Mouse (Mus musculus): ENCODE data around the gene Ralgapa2. TPM values are rescaled to one million over a fixed set of nuclear protein-coding genes. Genes with fewer than 3 reads are reported as not detected.

The Ralgapa2 gene
- total RNA-seq, 2 experiments from 2014 or later = 24.6 to 37.7 TPM

DNA sequence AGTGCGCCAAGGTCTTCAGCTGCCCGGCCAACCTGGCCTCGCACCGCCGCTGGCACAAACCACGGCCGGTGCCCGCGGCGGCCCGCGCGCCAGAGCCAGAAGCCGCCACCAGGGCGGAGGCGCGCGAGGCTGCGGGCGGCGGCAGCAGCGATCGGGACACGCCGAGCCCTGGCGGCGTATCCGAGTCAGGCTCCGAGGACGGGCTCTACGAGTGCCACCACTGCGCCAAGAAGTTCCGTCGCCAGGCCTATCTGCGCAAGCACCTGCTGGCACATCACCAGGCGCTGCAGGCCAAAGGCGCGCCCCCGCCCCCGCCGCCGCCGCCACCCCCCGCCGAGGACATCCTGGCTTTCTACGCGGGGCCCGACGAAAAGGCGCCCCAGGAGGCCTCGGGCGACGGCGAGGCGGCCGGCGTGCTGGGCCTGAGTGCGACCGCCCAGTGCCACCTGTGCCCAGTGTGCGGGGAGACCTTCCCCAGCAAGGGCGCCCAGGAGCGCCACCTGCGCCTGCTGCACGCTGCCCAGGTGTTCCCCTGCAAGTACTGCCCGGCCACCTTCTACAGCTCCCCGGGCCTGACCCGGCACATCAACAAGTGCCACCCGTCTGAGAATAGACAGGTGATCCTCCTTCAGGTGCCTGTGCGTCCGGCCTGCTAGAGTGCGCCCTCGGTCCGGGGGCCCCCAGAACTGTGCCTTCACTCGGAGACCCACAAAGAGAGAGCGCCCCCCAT lies 288.8 kb downstream of the Ralgapa2 start:
- DNase-seq (ENCODE audit: low spot score in 2 of 2) = peak in 1 of 2 experiments; percentile 11

DNA sequence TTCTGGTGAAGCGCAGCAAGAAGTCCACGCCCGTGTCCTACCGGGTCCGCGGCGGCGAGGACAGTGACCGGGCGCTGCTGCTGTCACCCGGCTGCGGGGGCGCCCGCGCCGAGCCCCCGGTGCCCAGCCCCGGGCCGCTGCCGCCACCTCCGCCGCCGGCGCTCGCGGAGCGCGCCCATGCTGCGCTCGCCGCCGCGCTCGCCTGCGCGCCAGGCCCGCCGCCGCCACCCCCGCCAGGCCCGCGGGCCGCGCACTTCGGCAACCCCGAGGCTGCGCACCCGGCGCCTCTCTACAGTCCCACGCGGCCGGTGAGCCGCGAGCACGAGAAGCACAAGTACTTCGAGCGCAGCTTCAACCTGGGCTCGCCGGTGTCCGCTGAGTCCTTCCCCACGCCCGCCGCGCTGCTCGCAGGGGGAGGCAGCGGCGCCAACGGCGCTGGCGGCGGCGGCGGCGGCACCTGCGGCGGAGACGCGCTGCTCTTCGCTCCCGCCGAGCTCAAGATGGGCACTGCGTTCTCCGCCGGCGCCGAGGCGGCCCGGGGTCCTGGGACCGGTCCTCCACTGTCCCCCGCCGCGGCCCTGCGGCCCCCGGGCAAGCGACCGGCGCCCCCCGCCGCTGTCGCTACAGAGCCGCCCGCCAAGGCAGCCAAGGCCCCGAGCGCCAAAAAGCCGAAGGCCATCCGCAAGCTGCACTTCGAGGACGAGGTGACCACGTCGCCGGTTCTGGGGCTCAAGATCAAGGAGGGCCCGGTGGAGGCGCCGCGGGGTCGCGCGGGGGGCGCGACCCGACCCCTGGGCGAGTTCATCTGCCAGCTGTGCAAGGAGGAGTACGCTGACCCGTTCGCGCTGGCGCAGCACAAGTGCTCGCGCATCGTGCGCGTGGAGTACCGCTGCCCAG lies 289.6 kb downstream of the Ralgapa2 start:
- peak in 1 of 2 experiments; percentile 17 for DNase-seq (ENCODE audit: low spot score in 2 of 2)

DNA sequence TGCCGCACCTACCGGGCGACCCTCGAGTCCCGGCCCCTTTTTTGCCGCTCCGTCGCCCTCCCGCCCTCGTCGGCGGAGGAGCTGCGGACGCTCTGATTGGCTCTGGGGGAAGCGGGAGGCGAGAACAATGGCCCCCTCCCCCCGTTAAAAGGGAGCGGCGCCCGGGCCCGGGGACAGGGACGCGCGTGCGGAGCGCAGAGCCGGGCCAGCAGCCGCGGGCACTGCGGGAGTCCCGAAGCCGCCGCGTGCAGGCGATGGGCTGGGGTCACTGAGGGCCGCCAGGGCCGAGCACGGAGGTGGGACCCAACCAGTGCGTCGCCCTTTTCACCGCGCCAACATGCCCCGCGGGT lies 290.2 kb downstream of the Ralgapa2 start:
- DNase-seq (ENCODE audit: low spot score in 2 of 2) = peak; percentile 22 to 34

DNA sequence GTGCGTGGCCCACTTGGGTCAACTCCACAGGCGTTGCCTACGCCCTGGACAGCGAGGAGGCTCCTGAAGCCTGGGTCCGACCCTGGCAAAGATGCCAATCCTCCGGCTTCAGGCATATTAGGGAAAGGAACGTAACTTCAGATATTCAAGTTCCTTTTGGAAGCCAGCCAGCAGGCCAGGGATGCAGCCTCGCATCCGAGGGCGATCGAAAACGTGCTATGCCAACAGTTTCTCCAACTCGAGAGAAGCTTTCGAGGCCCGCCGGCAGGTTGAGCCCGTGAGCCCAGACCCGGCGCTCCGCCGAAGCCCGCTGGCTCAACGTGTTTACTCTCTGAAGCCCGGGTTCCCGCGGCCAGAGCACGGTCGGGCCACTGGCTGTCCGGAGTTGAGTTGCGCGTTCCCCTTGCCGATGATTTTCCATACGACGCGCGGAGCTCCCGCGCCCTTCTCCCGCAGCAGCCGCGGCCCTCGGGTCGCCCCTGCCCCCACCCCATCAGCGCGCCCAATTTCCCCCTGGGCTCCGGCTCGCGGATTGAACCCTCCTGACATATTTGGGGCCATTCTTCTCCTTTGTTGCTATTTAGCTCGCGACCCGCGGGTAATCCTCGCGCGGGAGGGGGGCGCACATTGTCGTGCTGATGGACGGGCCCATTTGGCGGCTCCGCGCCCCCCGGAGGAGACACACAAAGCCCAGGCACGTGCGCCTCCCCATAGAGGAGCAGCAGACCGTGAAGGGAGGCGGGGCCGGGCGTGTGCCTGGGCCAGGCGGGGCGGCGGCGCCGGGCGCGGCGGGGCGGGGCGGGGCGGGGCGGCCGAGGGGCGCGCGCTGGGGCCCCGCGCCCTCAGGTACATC lies 290.8 kb downstream of the Ralgapa2 start, which contains the start of gene Insm1:
TSS of gene Insm1 (plus strand) at position 846 of the 853 bp plus-strand sequence.
- peak; percentile 28 to 31 for DNase-seq (ENCODE audit: low spot score in 2 of 2)

DNA sequence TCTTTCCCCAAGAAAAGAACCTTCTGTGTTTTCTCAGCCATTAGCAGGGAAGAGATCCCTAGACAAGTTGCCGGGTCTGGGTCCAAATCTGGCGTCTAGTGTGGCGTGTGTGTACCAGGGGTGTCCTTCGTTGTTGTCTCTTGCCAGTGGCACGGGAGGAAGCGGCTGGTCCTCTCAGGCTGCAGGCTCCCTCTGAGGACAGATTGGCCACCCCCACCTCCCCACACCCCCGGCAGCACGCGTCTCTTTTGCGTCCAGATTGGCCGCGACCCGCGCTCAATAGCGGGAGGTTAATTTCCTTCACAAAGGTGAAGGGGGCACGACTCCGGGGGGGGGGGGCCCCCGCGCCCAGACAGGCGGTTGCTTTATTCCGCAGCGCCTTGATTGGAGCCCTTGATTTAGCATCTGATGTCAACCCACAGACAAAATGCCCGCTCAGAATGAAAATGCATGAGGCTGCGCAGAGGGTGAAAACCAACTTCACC lies 291.5 kb downstream of the Ralgapa2 start:
- DNase-seq (ENCODE audit: low spot score in 2 of 2) = no peak

DNA sequence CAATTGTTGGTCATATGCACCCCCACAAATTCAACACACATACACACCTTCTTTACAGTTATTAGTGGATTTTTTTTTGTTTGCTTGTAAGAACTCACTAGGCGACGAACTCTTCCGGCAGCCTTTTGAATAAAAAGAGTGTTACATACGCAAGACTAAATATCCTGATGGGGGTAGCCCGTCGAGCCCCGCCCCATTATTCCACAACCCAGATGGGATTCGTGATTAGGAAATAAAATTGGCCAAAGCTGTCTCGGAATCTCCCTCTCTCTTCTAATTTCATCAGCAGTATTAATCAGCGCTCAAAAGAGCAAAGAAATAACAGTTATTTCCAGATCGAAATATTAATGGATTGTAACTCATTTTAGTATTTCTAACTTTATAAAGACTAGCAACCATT lies 292.4 kb downstream of the Ralgapa2 start:
- no peak for DNase-seq (ENCODE audit: low spot score in 2 of 2)

DNA sequence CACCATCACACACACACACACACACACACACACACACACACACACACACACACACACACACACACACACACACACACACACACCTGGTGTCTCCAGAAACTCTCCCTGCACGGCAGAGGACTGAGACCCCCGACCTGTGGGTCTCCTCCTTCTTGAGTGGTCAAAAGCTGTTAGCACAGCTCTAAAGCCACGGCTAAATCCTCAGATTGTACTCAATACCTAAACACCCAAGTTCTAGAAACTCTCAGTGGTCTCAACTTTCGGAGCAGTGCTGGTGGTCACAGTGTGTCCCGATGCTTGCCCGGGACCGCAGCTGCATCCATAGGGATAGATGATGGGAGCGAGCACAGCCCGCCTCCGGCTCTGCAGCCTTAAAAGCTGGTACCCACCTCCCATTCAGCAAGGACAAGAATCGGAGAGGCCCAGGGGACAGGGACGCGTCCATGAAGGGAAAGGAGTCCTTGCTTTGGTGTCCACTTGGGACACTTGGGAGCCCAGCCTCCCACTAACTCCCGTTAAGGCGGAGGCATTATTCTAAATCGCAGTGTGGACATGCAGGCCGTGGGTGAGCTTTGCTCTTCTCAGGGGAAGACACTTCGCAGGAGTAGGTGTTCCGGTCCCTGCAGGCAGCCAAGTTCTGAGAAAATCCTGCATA lies 293.1 kb downstream of the Ralgapa2 start:
- no peak for DNase-seq (ENCODE audit: low spot score in 2 of 2)

DNA sequence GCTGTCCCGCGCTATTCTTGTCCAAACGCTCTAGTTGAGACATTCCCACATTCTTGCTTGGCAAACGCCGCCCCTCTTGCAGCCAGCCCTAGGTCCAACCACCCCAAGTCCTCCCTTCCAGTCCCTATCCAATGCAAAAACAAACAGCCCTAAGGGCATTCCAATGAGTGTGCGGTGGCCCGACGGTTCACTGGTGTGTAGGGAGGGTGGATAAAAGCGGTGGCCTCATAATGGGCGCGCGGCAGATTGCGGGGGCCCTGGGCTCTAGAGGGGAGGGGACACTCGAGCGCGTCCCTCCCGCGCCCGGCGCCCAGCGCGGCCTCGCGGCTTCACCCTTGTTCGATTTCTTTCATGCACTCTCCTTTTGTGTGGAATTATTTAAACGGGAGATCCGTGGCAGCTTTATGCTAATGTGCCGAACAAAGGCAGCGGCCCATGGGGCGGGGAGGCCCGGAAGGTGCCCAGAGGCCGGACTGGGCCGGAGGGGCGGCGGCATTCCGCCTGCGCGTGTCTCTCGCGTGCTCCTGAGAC lies 293.9 kb downstream of the Ralgapa2 start:
- DNase-seq (ENCODE audit: low spot score in 2 of 2) = peak; percentile 8 to 22

DNA sequence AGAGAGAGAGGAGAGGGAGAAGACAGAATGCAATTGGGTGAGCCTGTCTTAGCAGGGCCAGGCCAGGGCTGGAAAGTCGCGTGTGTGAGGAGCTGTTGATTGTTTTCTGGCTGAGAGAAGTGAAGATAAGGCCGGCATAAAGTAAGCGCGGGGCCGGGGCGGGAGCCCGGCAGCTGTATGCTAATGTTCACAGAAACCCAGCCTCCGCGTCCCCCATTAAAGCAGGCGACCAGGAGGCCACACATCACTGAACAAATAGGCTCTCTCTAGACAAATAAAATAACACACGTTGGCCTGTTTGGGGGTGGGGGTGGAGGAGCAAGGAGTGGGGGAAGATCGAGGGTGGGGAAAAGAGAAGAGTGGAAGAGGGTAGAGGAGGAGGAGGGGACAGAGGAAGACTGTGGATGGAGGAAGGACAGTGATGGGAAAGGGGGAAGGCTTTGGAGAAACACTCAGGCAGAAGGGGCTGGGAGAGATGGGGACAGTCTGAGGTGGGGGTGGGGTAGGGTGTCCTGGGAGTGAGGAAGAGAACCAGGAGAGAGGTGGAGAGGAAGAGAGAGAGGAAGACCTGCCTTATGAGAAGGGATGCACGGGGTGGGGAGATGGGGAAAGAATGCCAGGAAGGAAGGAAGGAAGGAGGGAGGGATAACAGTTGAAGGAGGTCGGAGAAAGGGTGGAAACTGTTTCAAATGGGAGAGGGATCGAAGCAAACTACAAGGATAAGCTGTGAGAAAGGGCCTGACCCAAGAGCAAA lies 294.7 kb downstream of the Ralgapa2 start:
- DNase-seq (ENCODE audit: low spot score in 2 of 2) = no peak

DNA sequence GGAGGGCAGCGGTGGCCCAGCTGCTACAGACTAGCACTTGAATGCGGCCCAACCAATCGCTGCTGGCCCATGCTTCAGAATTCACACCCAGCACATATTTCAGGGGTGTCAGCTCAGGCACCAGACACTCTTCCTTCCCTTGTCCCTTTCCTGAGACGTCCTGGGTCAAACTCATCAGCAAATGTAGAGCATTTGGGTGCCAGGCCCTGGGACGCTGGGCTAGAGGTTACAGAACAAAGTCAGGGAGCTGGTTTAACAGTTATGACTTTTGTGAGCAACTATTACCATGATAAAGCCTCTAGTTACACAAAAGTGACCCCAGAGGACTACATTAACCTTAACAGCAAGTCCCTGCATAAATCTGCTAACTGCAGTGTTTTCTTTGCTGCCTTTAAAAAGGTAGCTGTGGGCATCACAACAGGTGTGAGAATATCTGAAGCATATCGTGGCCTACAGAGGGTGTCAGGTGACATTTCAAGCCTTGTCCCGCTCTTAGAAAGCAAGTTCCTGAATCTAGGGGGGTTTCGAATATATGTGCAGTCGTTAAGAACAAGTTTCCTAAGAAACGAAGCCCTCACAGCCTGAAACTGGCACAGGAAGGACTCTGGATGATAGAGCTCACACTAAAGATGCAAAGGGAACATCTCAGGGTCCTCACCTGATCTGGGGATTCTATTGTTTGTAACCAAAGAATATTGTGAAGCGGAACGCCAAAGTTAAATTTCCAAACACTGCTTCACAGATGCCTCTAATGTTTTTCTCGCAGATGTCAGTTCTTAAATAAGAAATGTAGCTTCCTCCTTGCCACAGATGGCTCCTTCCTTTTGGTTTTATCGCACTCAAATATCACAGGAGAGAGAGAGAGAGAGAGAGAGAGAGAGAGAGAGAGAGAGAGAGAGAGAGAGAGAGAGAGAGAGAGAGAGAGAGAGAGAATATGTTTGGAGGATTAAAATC lies 295.8 kb downstream of the Ralgapa2 start:
- no peak for DNase-seq (ENCODE audit: low spot score in 2 of 2)

DNA sequence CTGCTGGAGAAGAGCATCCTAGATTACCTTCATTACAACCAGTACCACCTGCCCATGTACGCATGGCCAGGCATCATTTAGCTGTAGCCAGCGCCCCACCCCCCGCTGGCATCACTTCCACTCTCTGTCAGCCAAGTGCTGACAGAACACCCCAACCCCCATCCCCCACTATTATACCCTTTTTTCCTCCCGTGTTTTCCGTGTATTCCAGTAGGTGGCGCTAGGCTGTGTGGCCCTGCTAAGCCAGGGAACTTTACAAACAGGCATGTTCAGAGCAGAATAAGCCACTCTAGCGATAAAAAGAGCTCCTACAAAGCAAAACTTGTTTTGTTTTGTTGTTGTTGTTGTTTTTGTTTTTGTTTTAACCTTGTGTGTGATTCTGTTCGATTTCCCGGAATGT lies 297.4 kb downstream of the Ralgapa2 start:
- DNase-seq (ENCODE audit: low spot score in 2 of 2) = no peak

DNA sequence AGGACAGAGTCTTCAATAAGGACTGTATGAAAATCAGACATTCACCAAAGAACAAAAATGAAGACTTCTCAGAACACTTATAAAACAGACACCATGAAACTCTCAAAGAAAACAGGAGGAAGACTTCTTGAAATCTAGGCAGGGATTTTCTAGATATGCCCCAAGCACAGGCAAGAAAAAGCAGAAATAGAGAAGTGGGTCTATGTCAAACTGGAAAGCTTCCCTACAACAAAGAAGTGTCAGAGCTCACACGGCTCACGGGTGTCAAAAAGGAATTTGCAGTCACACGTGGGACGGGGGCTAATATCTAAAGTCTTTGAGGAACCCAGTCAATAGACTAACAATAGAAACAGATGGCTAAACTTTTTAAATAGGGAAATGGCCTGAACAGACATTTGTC lies 301.2 kb downstream of the Ralgapa2 start:
- no peak for DNase-seq (ENCODE audit: low spot score in 2 of 2)

DNA sequence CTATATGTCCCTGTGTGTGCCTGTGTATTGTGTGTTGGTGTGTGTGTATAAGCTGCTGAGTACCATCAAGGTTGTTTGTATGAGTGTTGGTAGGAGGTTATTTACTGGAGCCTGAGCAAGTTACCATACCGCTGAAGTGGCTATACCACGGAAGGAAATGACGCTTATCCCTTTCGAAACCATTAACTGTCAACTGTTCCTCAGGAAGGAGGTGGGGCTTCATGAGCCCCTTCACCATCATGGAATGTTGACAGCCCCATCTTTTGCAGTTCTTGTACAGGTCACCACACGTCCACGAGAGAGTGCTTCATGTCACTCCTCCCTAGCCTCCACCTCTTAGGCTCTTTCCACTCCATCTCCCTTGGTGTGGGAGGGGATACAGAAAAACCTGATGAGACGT lies 314.2 kb downstream of the Ralgapa2 start:
- DNase-seq (ENCODE audit: low spot score in 2 of 2) = no peak

DNA sequence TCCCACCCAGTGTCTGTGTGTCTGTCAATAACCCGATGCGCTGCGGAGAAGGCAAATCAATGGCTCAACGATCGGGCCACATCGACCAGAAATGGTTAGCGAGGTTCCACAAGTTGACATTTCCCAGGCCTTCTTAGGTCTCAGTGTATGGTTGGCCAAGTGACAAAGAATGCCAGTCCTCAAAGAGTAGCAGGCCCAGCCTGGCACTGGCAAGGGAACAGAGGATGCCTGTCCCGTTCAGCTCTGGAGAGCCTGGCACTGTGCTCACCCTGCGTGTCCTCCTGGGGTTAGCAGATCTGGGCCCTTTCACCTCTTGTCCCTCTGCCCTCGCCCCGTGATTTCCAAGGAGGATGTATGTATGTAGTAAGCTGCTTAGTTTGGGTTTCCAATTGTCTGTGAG lies 316.0 kb downstream of the Ralgapa2 start:
- DNase-seq (ENCODE audit: low spot score in 2 of 2) = no peak
